Mouse (Mus musculus) kidney, postnatal 0 days (tissue): ENCODE results near the gene Elf4. TPM values are rescaled to one million over a fixed set of nuclear protein-coding genes. Genes with fewer than 3 reads are reported as not detected.

ENCODE experiments used
- ATAC-seq: fragments of 200-750 bp; cut with Nextera tagmentation; replicated peaks from 2 replicates; pipeline ENCODE4 v1.8.0; 2017; ENCODE audit warnings: low read depth, moderate number of reproducible peaks, moderate TSS enrichment, moderate library complexity; ENCODE audit not compliant: low FRiP score
- DNase-seq: peaks from one replicate; pipeline ENCODE4 v3.0.0-alpha.2; 2016; ENCODE audit warnings: low spot score
- H3K27ac ChIP-seq: fragments of 300-500 bp; sonication (generic); 2 replicates; pipeline ENCODE4 v1.5.1; 2014; ENCODE audit warnings: mild to moderate bottlenecking
- H3K27me3 ChIP-seq: fragments of 300-500 bp; sonication (generic); 2 replicates; pipeline ENCODE4 v1.6.1; 2014; ENCODE audit warnings: low read length, mixed read lengths; ENCODE audit not compliant: insufficient read depth
- H3K36me3 ChIP-seq: fragments of 300-500 bp; sonication (generic); 2 replicates; pipeline ENCODE4 v1.6.1; 2014; ENCODE audit warnings: low read length, mixed read lengths; ENCODE audit not compliant: insufficient read depth
- H3K4me1 ChIP-seq: fragments of 300-500 bp; sonication (generic); replicated peaks from 2 replicates; pipeline ENCODE4 v1.6.1; 2014; ENCODE audit warnings: antibody characterized with exemption, low read length, mixed read lengths; ENCODE audit not compliant: insufficient read depth
- H3K4me2 ChIP-seq: fragments of 300-500 bp; sonication (generic); 2 replicates; pipeline ENCODE4 v1.6.1; 2014; ENCODE audit warnings: mild to moderate bottlenecking, low read length, moderate library complexity, mixed read lengths
- H3K4me3 ChIP-seq: fragments of 300-500 bp; sonication (generic); replicated peaks from 2 replicates; pipeline ENCODE4 v1.5.1; 2014; ENCODE audit warnings: low read depth, low read length
- H3K9ac ChIP-seq: fragments of 300-500 bp; sonication (generic); 2 replicates; pipeline ENCODE4 v1.6.1; 2014; ENCODE audit warnings: low read depth, low read length
- H3K9me3 ChIP-seq: fragments of 300-500 bp; sonication (generic); replicated peaks from 2 replicates; pipeline ENCODE4 v1.6.1; 2016; ENCODE audit warnings: low read length, inconsistent platforms, mixed read lengths
- CTCF ChIP-seq: IDR thresholded peaks from 2 replicates; pipeline ENCODE4 v1.5.1; 2016; ENCODE audit warnings: antibody characterized with exemption, low read depth, mild to moderate bottlenecking, moderate library complexity
- WGBS: fragments of 180-500 bp; shearing (Covaris S2); extraction: QIAGEN DNeasy Blood & Tissue Kit; methylation state at CpG from one replicate; pipeline ENCODE4 v1.1.7; 2014; 5-methylcytosine and 5-hydroxymethylcytosine counted together
- polyA plus RNA-seq: library from polyadenylated mRNA; unstranded; fragments of >200 nt; fragmentation: Nextera tagmentation; extraction: Ambion mirVana; gene quantifications from 2 replicates; pipeline ENCODE4 v1.2.1, GENCODE M21; 2015

Elf4 gene
- polyA plus RNA-seq, 1 experiment from 2014 or later = 2.4 TPM

DNA sequence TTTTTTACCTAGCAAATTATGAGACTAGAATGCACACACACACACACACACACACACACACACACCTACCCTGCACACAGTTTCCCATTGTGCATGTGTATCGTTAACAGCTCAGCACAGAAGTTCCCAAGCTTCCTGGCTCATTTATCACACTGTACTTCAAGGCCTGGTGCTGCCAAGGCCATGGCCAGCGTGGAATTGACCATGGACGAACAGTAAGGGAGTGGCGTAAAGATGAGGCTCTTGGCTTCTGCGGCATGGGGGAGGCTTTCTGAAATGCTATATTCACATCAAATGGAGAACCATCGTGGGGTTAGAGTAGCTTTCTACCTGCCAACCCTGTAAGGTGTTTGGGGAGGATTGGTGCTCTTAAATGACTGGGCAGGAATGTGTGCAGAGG is 1.5 kb upstream of the Elf4 start:
- no peaks in the 10 kb centered on the region for H3K36me3 ChIP-seq
- H3K9me3 ChIP-seq = no peaks in the 10 kb centered on the region
- no peak overlapping the region for H3K9ac ChIP-seq
- WGBS = 88% methylated on average over 6 of the region's 6 CpGs
- DNase-seq (no peak), ATAC-seq (no peak)
- no peaks in the 10 kb centered on the region for H3K4me1 ChIP-seq
- H3K27me3 ChIP-seq = no peaks in the 10 kb centered on the region
- H3K4me3 ChIP-seq = no peak overlapping the region
- H3K4me2 ChIP-seq = no peak overlapping the region
- no peak for TF ChIP-seq CTCF
- H3K27ac ChIP-seq = no peak overlapping the region

GRCm38 (mm10) chrX:48463636-48464035 is 704 bp upstream of the Elf4 start:
- Histone ChIP-seq H3K4me3 (no peak overlapping the region), H3K4me2 (no peak overlapping the region), H3K4me1 (no peaks in the 10 kb centered on the region), H3K9me3 (no peaks in the 10 kb centered on the region), H3K9ac (no peak overlapping the region), H3K36me3 (no peaks in the 10 kb centered on the region), H3K27me3 (no peaks in the 10 kb centered on the region), H3K27ac (no peak overlapping the region)
- DNase-seq (no peak), ATAC-seq (no peak)
- WGBS = 91% methylated on average over 4 of the region's 4 CpGs
- TF ChIP-seq CTCF = no peak

DNA sequence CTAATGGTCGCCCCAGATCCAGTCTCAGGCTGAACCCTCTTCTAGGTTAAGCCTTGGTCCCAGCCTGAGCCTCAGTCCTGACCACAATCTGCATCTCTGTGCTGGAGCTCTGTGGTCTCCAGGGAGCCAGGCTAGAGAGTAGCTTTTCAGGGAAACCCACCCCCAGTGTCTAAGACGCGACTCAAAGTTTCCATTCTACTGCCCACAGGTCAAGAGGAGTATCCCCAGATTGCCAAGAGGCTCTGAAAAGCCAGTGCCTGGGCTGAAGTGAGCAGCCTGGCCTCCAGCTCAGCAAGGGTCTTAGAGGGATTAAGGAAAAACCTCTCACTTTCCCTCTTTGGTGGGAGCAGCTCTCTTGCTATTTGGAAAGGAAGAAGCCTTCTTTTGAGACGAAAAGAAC is 635 bp downstream of the Elf4 start:
- WGBS = 36% methylated on average over 4 of the region's 4 CpGs
- no peaks in the 10 kb centered on the region for H3K4me1 ChIP-seq
- no peak for DNase-seq

GRCm38 (mm10) chrX:48461006-48461405 is 1.9 kb downstream of the Elf4 start:
- ATAC-seq (no peak), DNase-seq (no peak)
- H3K4me1 ChIP-seq = no peaks in the 10 kb centered on the region
- H3K36me3 ChIP-seq = no peaks in the 10 kb centered on the region
- H3K27me3 ChIP-seq = no peaks in the 10 kb centered on the region
- no peak overlapping the region for H3K4me2 ChIP-seq
- H3K9ac ChIP-seq = no peak overlapping the region
- no peak overlapping the region for H3K27ac ChIP-seq
- TF ChIP-seq CTCF = no peak
- 60% methylated on average over 4 of the region's 4 CpGs for WGBS
- no peaks in the 10 kb centered on the region for H3K9me3 ChIP-seq
- no peak overlapping the region for H3K4me3 ChIP-seq

More for the DNA sequence above, 635 bp downstream of the Elf4 start:
- H3K27ac ChIP-seq = no peak overlapping the region
- H3K27me3 ChIP-seq = no peaks in the 10 kb centered on the region
- peak overlapping the region; percentile 61 for H3K4me2 ChIP-seq
- H3K4me3 ChIP-seq = 0 out of 2 replicates have a peak overlapping the region, but pooled peaks have one; percentile 29
- peak; percentile 21; the same call in 1 of the 2 replicates for ATAC-seq
- TF ChIP-seq CTCF = no peak
- H3K9ac ChIP-seq = no peak overlapping the region
- H3K9me3 ChIP-seq = no peaks in the 10 kb centered on the region
- no peaks in the 10 kb centered on the region for H3K36me3 ChIP-seq

GRCm38 (mm10) chrX:48460496-48460895 is 2.4 kb downstream of the Elf4 start:
- 81% methylated on average over 7 of the region's 7 CpGs for WGBS

GRCm38 (mm10) chrX:48456956-48457355 is 6.0 kb downstream of the Elf4 start:
- Histone ChIP-seq H3K27me3 (no peaks in the 10 kb centered on the region), H3K4me1 (no peaks in the 10 kb centered on the region), H3K27ac (no peak overlapping the region), H3K9ac (no peak overlapping the region), H3K4me3 (no peak overlapping the region), H3K9me3 (no peaks in the 10 kb centered on the region), H3K4me2 (no peak overlapping the region), H3K36me3 (no peaks in the 10 kb centered on the region)
- ATAC-seq = no peak
- DNase-seq = no peak
- TF ChIP-seq CTCF = no peak
- 71% methylated on average over 6 of the region's 6 CpGs for WGBS

More at GRCm38 (mm10) chrX:48460496-48460895, 2.4 kb downstream of the Elf4 start:
- Histone ChIP-seq H3K27me3 (no peaks in the 10 kb centered on the region), H3K36me3 (no peaks in the 10 kb centered on the region), H3K27ac (no peak overlapping the region), H3K4me1 (no peaks in the 10 kb centered on the region), H3K4me2 (no peak overlapping the region), H3K4me3 (no peak overlapping the region), H3K9ac (no peak overlapping the region), H3K9me3 (no peaks in the 10 kb centered on the region)
- ATAC-seq = no peak
- no peak for TF ChIP-seq CTCF
- DNase-seq = no peak

GRCm38 (mm10) chrX:48455018-48455417 is 7.9 kb downstream of the Elf4 start:
- H3K27ac ChIP-seq = no peak overlapping the region
- no peaks in the 10 kb centered on the region for H3K36me3 ChIP-seq
- DNase-seq (no peak), ATAC-seq (no peak)
- WGBS = 31% methylated on average over 9 of the region's 9 CpGs
- no peak for TF ChIP-seq CTCF
- peak overlapping the region; percentile 57 for H3K4me2 ChIP-seq
- no peaks in the 10 kb centered on the region for H3K27me3 ChIP-seq
- H3K4me3 ChIP-seq = no peak overlapping the region
- no peaks in the 10 kb centered on the region for H3K9me3 ChIP-seq
- H3K4me1 ChIP-seq = no peaks in the 10 kb centered on the region
- H3K9ac ChIP-seq = no peak overlapping the region
